Mouse (Mus musculus) lung, postnatal 0 days (tissue): ENCODE data around the gene Grm8. TPM values are rescaled to one million over a fixed set of nuclear protein-coding genes. Genes with fewer than 3 reads are reported as not detected.

Source experiments
- ATAC-seq: fragments of 200-750 bp; cut with Nextera tagmentation; 2 replicates; pipeline ENCODE4 v1.8.0; 2017; ENCODE audit warnings: moderate library complexity
- DNase-seq: peaks from one replicate; pipeline ENCODE4 v3.0.0-alpha.2; 2016; ENCODE audit warnings: low spot score
- H3K27ac ChIP-seq: fragments of 300-500 bp; sonication (generic); 2 replicates; pipeline ENCODE4 v1.5.1; 2014; ENCODE audit warnings: antibody characterized with exemption, mild to moderate bottlenecking, low read length, mixed read lengths
- H3K27me3 ChIP-seq: fragments of 300-500 bp; sonication (generic); replicated peaks from 2 replicates; pipeline ENCODE4 v1.6.1; 2014; ENCODE audit warnings: low read length, mixed read lengths; ENCODE audit not compliant: insufficient read depth
- H3K36me3 ChIP-seq: fragments of 300-500 bp; sonication (generic); 2 replicates; pipeline ENCODE4 v1.6.1; 2014; ENCODE audit warnings: low read length, mixed read lengths; ENCODE audit not compliant: insufficient read depth
- H3K4me1 ChIP-seq: fragments of 300-500 bp; sonication (generic); 2 replicates; pipeline ENCODE4 v1.6.1; 2014; ENCODE audit warnings: antibody characterized with exemption, low read depth, low read length, mixed read lengths; ENCODE audit not compliant: insufficient read depth
- H3K4me2 ChIP-seq: fragments of 300-500 bp; sonication (generic); replicated peaks from 2 replicates; pipeline ENCODE4 v1.6.1; 2014; ENCODE audit warnings: low read depth, mild to moderate bottlenecking, low read length, moderate library complexity, mixed read lengths
- H3K4me3 ChIP-seq: fragments of 300-500 bp; sonication (generic); 2 replicates; pipeline ENCODE4 v1.5.1; 2014; ENCODE audit warnings: low read depth, low read length
- H3K9ac ChIP-seq: fragments of 300-500 bp; sonication (generic); replicated peaks from 2 replicates; pipeline ENCODE4 v1.6.1; 2014; ENCODE audit warnings: low read depth, mild to moderate bottlenecking
- H3K9me3 ChIP-seq: fragments of 300-500 bp; sonication (generic); 2 replicates; pipeline ENCODE4 v1.6.1; 2016; ENCODE audit warnings: low read length, mixed read lengths
- CTCF ChIP-seq: IDR thresholded peaks from 2 replicates; pipeline ENCODE4 v1.5.1; 2016; ENCODE audit warnings: antibody characterized with exemption, mild to moderate bottlenecking
- EP300 ChIP-seq: IDR thresholded peaks from 2 replicates; pipeline ENCODE4 v1.6.1; 2016; ENCODE audit warnings: antibody characterized with exemption, mild to moderate bottlenecking, control low read depth
- WGBS: fragments of 180-500 bp; shearing (Covaris S2); extraction: QIAGEN DNeasy Blood & Tissue Kit; methylation state at CpG from one replicate; pipeline ENCODE4 v1.1.7; 2014; 5-methylcytosine and 5-hydroxymethylcytosine counted together
- polyA plus RNA-seq: library from polyadenylated mRNA; unstranded; fragments of >200 nt; fragmentation: Nextera tagmentation; extraction: Ambion mirVana; gene quantifications from 2 replicates; pipeline ENCODE4 v1.2.1, GENCODE M21; 2015

Grm8 gene
- polyA plus RNA-seq, 1 experiment from 2014 or later: not detected

DNA sequence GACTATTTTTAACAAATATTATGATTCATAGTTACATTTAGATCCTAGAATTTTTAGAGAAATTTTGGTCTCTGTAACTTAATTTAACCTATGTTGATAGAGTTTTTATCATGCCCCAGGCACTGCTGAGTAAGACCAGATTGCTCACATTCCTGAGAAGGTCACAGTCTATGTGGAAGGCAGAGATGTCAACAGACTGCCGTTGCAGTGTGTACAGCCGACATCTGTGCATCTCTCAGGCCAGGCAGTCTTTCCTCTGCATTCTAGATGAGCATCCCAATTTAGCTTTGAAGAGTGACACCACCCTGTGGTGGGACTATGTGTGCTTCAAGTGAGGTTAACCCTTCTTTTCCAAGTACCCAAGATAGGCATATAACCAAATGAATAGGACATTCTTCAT, 169.7 kb downstream of the Grm8 start:
- H3K9ac ChIP-seq: no peak overlapping the region
- no peak for DNase-seq
- no peaks in the 10 kb centered on the region for H3K9me3 ChIP-seq
- no peak overlapping the region for H3K27ac ChIP-seq
- no peak for ATAC-seq
- H3K4me2 ChIP-seq: no peak overlapping the region
- no peaks in the 10 kb centered on the region for H3K36me3 ChIP-seq
- 18% methylated on average over 2 of the region's 2 CpGs for WGBS
- H3K4me1 ChIP-seq: no peaks in the 10 kb centered on the region
- no peak for TF ChIP-seq CTCF
- TF ChIP-seq EP300: no peak
- no peak overlapping the region for H3K4me3 ChIP-seq
- H3K27me3 ChIP-seq: no peaks in the 10 kb centered on the region

DNA sequence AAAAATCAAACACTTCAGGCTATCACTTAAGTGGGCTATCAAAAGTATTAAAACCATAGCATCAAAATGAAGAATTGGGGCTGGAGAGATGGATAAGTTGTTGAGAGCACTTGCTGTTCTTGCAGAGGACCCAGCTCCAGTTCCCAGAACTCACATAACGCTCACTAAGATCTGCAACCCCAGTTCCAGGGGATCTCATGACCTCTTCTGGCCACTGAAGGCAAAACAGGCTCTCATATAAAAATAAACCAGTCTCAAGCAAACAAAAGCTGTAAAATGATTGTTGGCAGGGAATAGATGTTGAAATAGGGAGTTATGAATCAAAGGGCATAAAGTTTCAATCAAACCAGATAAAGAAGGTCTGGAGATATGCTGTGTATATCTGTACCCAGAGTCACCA, 171.1 kb downstream of the Grm8 start:
- no peaks in the 10 kb centered on the region for H3K36me3 ChIP-seq

DNA sequence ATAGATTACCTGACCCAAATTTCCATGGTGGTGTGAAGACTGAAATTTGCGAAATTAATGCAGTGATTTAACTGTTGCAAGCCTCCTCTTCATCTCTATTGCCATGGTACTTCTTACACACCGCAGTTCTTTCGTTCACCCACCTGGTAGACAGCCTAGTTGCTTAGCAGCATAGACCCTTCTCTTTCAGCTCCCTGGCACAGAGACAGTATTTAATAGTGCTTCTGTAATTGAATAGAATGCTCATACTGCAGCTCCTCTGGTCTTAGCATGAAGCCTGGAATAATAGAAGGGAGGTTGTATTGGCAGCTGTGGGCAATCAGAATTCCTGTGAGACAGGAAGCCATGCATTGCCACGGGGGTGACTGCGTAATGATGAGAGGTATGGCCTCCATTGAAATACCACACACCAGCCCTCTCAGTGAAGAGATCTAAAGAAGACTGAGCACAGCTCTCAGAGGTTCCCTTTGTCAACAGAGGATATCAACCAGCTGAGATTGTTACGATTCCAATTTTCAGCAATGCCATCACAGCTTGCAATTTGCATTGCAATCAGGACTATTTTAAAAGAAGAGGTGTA, 178.6 kb downstream of the Grm8 start:
- TF ChIP-seq EP300 (no peak), CTCF (no peak)
- Histone ChIP-seq H3K4me1 (no peaks in the 10 kb centered on the region), H3K4me2 (no peak overlapping the region), H3K9me3 (no peaks in the 10 kb centered on the region), H3K27ac (no peak overlapping the region), H3K36me3 (no peaks in the 10 kb centered on the region), H3K9ac (no peak overlapping the region), H3K4me3 (no peak overlapping the region), H3K27me3 (no peaks in the 10 kb centered on the region)
- WGBS: 77% methylated on average over 6 of the region's 6 CpGs
- DNase-seq (no peak), ATAC-seq (no peak)

More for the DNA sequence above, 171.1 kb downstream of the Grm8 start:
- WGBS: 44% methylated on average over 1 of the region's 1 CpGs
- Histone ChIP-seq H3K9me3 (no peaks in the 10 kb centered on the region), H3K4me2 (no peak overlapping the region), H3K4me3 (no peak overlapping the region), H3K9ac (no peak overlapping the region), H3K27ac (no peak overlapping the region), H3K4me1 (no peaks in the 10 kb centered on the region), H3K27me3 (no peaks in the 10 kb centered on the region)
- no peak for DNase-seq
- TF ChIP-seq EP300 (no peak), CTCF (no peak)
- no peak for ATAC-seq

DNA sequence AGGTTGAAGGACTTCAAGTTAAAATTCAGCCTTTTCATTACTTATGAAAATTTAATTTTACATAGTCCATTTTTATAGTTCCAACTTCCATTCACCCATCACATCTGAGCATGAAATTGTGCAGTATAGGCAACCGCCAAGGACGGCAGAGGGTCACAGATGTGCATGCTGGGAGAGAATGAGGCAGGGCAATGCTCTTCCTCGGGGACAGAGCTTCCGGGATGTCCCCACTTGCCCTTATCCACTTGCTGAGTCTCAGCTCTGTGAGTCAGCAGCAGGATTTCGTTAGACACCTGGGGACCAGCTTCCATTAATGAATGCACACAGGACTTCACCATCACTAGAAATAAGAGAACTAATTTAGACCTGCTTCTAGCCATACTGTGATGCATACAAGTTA, 183.5 kb downstream of the Grm8 start:
- no peaks in the 10 kb centered on the region for H3K36me3 ChIP-seq
- ATAC-seq: no peak
- H3K4me2 ChIP-seq: no peak overlapping the region
- H3K9ac ChIP-seq: no peak overlapping the region
- H3K27me3 ChIP-seq: no peaks in the 10 kb centered on the region
- H3K4me3 ChIP-seq: no peak overlapping the region
- 68% methylated on average over 5 of the region's 5 CpGs for WGBS
- H3K27ac ChIP-seq: no peak overlapping the region
- no peaks in the 10 kb centered on the region for H3K9me3 ChIP-seq
- no peak for DNase-seq
- no peak for TF ChIP-seq EP300
- TF ChIP-seq CTCF: no peak
- no peaks in the 10 kb centered on the region for H3K4me1 ChIP-seq

DNA sequence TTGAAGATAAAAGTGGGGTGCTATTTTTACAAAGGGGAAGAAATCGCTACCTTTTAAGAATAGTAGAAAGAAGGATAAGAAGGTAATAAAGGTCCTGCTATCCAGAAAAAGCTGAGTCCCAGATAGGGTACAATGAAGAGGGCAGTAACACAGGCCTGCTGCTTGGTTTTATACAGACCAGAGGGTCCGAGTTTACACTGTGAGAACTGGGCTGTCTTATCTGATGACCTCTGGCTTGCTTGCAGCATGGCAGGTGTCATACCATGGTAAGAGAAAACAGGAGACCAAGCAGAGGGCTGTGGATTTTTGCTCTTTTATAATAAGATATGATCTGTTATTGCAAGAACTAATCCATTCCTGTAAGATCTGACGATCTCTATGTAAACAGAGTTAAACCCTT, 206.9 kb downstream of the Grm8 start:
- no peak for ATAC-seq

DNA sequence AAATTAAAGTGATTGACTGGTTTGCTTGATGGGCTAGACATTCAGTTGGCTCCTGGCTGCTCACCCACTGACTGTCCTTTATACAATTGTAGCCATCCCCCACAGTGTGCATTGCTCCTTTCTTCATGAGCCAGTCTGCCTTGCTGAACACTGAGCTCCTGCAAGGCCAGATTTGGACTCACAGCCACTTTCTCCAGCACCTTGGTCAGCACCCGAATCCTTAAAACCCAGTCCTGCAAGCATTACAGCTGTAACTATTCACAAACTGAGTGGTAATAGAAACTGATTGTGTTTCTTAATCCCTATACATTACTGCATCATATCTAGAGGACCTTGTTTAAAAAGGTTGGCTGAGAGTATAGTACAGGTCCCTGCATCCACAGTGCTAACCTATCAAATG, 221.7 kb downstream of the Grm8 start:
- WGBS: 59% methylated on average over 1 of the region's 1 CpGs

More for the DNA sequence above, 206.9 kb downstream of the Grm8 start:
- Histone ChIP-seq H3K36me3 (no peaks in the 10 kb centered on the region), H3K4me2 (no peak overlapping the region), H3K27me3 (no peaks in the 10 kb centered on the region), H3K9ac (no peak overlapping the region), H3K4me1 (no peaks in the 10 kb centered on the region), H3K27ac (no peak overlapping the region), H3K4me3 (no peak overlapping the region), H3K9me3 (no peaks in the 10 kb centered on the region)
- TF ChIP-seq CTCF (no peak), EP300 (no peak)
- no peak for DNase-seq
- WGBS: 39% methylated on average over 3 of the region's 3 CpGs

DNA sequence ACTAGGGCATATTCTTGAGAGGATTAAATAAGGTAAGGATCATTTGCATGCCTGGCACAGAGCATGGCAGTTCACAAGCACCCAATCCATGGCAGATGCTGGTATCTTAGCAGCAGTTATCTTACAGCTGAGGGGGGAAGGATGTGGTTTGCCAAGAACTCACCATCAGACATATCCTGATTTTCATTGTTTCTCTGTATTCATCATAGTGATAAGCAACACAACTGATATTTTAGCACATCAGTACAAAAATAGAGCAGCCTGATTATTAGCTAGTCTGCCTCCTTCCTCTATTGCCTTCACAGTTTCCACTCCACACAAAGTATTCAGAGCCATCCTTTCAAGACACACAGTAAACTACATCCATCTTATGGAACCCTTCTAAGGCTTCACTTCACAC, 230.6 kb downstream of the Grm8 start:
- Histone ChIP-seq H3K9ac (no peak overlapping the region), H3K4me3 (no peak overlapping the region), H3K4me2 (no peak overlapping the region), H3K27me3 (no peaks in the 10 kb centered on the region), H3K4me1 (no peaks in the 10 kb centered on the region), H3K9me3 (no peaks in the 10 kb centered on the region), H3K36me3 (no peaks in the 10 kb centered on the region), H3K27ac (no peak overlapping the region)
- ATAC-seq: no peak
- no peak for DNase-seq
- no peak for TF ChIP-seq EP300
- TF ChIP-seq CTCF: no peak

More for the DNA sequence above, 221.7 kb downstream of the Grm8 start:
- no peak for TF ChIP-seq CTCF
- TF ChIP-seq EP300: no peak
- ATAC-seq (no peak), DNase-seq (no peak)
- Histone ChIP-seq H3K9ac (no peak overlapping the region), H3K4me3 (no peak overlapping the region), H3K36me3 (no peaks in the 10 kb centered on the region), H3K4me1 (no peaks in the 10 kb centered on the region), H3K27me3 (no peaks in the 10 kb centered on the region), H3K27ac (no peak overlapping the region), H3K4me2 (no peak overlapping the region), H3K9me3 (no peaks in the 10 kb centered on the region)
